Mouse (Mus musculus): Measurements from ENCODE around the gene Krt6b. TPM values are rescaled to one million over a fixed set of nuclear protein-coding genes. Genes with fewer than 3 reads are reported as not detected.

Gene Krt6b
- not detected in 2 replicates for polyA plus RNA-seq (2012)

DNA sequence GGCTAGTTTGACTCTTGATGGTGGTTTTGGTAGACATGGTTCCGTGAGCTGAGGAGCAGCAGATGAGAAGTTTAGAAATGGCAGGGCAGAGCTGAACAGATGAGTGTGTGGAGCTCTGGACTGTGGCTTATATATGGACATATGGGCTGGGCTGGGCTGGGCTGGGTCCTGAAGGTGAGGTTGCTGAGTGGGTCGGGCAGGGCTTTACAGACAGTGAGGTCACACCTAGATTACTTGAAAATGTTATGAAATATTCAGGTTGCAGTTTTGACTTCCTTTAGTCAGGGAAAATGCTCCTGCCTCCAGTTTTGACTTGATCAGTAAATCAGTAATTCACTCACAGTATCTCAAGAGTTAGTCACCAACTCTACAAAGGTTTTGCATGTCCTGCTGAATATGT is at the start of gene Krt6b:
TSS of gene Krt6b (minus strand) at position 101 of the 400 bp plus-strand sequence.
- no peak for TF ChIP-seq GATA1 (IDR thresholded peaks at IDR 0.05; ENCODE audit: low read length)

DNA sequence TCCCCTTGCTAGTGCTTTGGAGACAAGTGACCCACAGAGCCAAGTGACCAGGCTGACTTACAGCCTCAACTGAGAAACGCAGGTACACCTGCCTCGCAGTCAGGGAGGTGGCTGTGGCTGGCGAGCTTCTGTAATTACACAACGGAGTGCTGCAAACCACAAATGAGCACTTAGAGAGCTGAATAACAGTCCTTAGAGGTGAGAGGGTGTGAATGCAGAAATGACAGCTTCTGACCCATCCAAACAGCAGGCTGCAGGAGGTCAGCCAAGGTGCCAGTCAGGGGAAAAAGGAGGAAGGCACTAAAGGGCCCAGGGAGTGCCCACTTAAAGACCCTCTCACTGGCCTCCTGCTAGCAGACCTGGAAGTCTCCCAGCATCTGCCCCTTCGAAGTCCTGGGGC is 44.6 kb upstream of the Krt6b start:
- no peak for TF ChIP-seq GATA1 (IDR thresholded peaks at IDR 0.05; ENCODE audit: low read length)

GRCm38 (mm10) chr15:101715831-101716230 is 35.7 kb upstream of the Krt6b start:
- TF ChIP-seq GATA1 (IDR thresholded peaks at IDR 0.05; ENCODE audit: low read length), result no peak

DNA sequence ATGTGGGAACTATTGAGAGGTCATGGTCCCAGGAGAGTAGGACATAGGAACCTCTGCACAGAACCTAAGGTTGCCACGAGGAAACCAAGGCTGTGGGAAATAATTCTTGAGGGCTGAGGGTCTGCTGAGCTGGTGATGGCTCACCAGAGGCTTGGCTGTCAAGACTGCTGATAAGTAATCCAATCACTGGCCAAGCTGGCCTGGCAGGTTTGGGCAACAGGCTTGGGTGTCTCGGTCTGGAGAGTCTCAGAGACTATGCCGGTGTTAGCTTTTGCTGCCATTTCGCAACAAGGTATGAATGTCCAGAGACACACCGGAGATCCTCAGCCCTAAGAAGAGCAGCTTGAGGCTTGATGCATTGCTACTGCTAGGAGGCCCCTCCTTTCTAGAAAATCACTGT is 34.3 kb upstream of the Krt6b start:
- no peak for TF ChIP-seq GATA1 (IDR thresholded peaks at IDR 0.05; ENCODE audit: low read length)

GRCm38 (mm10) chr15:101713731-101714130 is 33.6 kb upstream of the Krt6b start:
- TF ChIP-seq GATA1 (IDR thresholded peaks at IDR 0.05; ENCODE audit: low read length), result no peak

- no peak for TF ChIP-seq GATA1 (IDR thresholded peaks at IDR 0.05; ENCODE audit: low read length)
These were observed 32.6 kb upstream of the Krt6b start, which contains the start of gene Krt5 for GRCm38 (mm10) chr15:101712720-101713119. Krt5 (minus strand) TSS chr15:101712898.

GRCm38 (mm10) chr15:101708683-101709082 is 28.6 kb upstream of the Krt6b start:
- no peak for TF ChIP-seq GATA1 (IDR thresholded peaks at IDR 0.05; ENCODE audit: low read length)

DNA sequence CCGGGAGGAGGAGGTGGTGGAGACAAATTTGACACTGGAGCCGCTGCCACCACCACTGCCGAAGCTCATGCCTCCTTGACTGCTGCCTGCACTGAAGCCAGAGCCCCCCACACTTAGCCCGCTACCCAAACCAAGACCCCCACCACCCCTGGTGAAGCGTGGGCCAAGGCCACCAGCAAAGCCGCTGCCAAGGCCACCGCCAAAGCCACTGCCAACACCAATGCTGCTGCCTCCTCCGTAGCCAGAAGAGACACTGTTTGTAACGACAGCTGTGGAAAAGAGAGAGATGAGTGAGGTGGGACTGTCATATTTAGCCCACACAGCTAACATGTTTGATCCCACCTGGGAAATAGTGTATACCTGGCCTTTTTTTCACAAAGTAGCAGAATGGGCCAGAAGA is 27.4 kb upstream of the Krt6b start:
- no peak for TF ChIP-seq GATA1 (IDR thresholded peaks at IDR 0.05; ENCODE audit: low read length)

- TF ChIP-seq GATA1 (IDR thresholded peaks at IDR 0.05; ENCODE audit: low read length), result no peak
These were observed 24.0 kb upstream of the Krt6b start for GRCm38 (mm10) chr15:101704066-101704465.

DNA sequence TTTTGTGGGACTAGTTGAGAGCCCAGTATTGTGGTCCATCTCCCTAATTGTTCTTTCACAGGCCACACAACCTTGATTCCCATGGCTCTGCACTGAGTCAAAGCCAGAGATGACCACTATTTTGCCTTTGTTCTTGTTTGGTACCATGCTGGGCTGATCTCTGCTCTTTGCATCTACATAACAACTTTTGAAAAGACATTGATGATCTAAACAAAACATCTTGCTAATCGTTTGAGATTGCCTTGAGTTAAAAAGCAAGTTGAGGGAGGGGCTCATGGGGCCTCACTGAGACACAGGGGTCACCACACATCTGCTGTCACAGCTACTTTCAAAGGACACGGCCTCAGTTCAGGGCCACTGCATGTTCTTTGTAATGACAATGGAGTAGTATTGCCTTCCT is 22.3 kb upstream of the Krt6b start:
- no peak for TF ChIP-seq GATA1 (IDR thresholded peaks at IDR 0.05; ENCODE audit: low read length)

DNA sequence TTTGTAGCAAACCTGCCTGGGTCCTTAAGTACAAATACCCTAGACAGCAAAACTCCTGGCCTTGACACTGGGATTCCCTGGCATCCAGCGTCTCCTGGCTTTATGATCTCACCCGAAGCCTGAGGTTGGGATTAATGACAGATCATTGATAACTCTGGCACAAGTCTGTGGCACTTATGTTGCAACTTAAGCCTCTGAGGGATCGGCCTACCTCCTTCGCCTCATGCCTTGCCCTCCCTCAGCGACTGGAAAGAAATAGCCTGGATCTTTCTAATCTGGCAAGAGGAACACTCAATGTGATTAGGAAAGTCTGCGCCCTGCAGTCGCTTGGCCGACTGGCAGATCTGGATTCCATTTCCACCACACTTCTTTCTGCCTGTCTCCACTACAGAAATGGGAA is 19.8 kb upstream of the Krt6b start:
- TF ChIP-seq GATA1 (IDR thresholded peaks at IDR 0.05; ENCODE audit: low read length), result no peak

DNA sequence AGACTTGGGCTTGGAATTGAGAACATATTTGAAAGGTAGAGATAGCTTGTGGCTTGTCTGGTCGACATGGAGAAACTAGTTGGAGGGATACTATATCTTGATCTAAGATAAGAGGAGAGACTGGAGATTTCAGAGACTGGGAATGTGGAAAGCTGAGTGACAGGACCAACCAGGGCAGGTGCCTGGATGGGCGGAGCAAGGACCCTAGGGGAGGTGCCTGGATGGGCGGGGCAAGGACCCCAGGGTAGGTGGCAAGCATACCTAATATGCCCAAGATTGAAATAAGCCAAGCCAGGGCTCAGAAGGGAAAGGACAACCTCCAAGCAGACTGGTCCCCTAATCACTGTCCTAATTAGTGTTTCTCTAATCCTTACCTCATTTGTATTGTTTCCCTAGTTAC is 19.1 kb upstream of the Krt6b start:
- TF ChIP-seq GATA1 (IDR thresholded peaks at IDR 0.05; ENCODE audit: low read length), result no peak

- no peak for TF ChIP-seq GATA1 (IDR thresholded peaks at IDR 0.05; ENCODE audit: low read length)
These were observed 17.5 kb upstream of the Krt6b start for GRCm38 (mm10) chr15:101697326-101698188.

DNA sequence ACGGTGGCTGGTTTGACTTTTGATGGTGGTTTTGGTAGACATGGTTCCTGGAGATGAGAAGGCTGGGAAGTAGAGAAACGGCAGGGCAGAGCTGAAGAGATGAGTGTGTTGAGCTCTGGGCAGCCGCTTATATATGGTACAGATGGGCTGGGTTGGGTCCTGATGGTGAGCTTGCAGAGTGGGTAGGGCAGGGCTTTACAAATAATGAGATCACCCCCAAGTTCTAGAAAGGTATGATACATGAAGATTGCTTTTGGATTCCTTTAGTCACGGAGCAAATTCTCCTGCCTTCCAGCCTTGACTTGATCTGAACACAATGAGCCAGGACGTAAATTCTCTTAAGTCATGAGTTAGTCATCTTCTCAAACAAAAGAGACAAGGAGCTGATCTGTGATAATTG is 14.1 kb upstream of the Krt6b start, which contains the start of gene Krt6a:
TSS of gene Krt6a (minus strand) at position 101 of the 400 bp plus-strand sequence.
- TF ChIP-seq GATA1 (IDR thresholded peaks at IDR 0.05; ENCODE audit: low read length), result no peak

DNA sequence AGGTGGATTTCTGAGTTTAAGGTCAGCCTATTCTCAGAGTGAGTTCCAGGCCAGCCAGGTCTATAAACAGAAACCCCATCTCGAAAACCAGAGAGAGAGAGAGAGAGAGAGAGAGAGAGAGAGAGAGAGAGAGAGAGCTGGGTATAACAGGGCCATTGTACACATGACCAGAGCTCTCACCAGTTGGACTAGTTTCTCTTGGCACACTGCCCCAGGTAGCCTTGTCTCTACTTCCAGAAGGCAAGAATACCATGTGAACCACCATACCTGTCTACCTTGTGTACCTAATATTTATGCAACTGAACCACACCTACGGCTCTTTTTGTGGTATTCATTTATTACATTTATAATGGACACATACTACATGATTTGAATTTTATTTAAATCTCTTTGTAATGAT is 8.1 kb upstream of the Krt6b start:
- TF ChIP-seq GATA1 (IDR thresholded peaks at IDR 0.05; ENCODE audit: low read length), result no peak

- no peak for TF ChIP-seq GATA1 (IDR thresholded peaks at IDR 0.05; ENCODE audit: low read length)
These were observed 4.1 kb downstream of the Krt6b start for GRCm38 (mm10) chr15:101675978-101676377.

DNA sequence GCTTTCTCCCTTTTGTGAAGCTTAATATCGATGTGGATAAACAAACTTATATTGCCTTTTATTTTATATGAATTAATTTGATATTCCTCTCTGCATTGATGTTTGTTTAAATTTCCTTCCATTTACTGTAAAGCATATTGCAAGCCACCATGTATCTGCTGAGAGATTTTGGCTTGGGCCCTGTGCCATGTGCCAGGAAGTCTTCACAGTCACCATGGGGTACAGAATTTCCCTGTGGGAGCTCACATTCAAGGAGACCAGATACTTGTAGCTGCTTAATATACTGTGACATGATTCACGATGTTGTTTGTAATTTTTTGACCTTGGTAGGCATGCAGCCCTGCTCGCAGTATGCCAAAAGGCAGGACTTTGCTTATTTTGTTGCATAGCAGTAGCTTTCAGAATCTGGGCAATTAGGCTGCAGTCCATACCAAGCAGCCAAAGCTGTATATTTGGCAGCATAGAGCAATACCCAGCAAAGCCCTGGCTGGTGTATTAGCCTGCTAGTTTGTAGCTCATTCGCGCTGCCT is 27.3 kb downstream of the Krt6b start:
- no peak for TF ChIP-seq GATA1 (IDR thresholded peaks at IDR 0.05; ENCODE audit: low read length)

Measured in G1E-ER4 (cell line).